ENCODE assay signal across 20 mouse cellular contexts in genomic region chr2:118160991-118161390, GRCm38 (mm10). TPM values are rescaled to one million over a fixed set of nuclear protein-coding genes. Genes with fewer than 3 reads are reported as not detected.
DNase-seq lines count a peak whose midpoint lies in the region; ATAC-seq and TF ChIP-seq lines count a peak whose summit lies in the region.
"Had no signal": no experiment of that assay in that cellular context is flagged by ENCODE, and none has a peak within 500 bp of the region (broad histone marks: within the 10 kb centered on the region; RNA-seq: fewer than 3 reads in every experiment).

No protein-coding gene starts in this region.

- H3K27me3 ChIP-seq in forebrain, embryonic 10.5 days (ENCODE audit: poor library complexity, severe bottlenecking) = no peaks in the 10 kb centered on the region
- no peaks in the 10 kb centered on the region for H3K27me3 ChIP-seq in forebrain, postnatal 0 days (ENCODE audit: insufficient read depth, low read length)
- H3K27me3 ChIP-seq in midbrain, embryonic 12.5 days = peaks cover 7% of the 10 kb centered on the region; the same call in 1 of the 2 replicates
- H3K27me3 ChIP-seq in midbrain, postnatal 0 days (ENCODE audit: insufficient read depth, low read length) = no peaks in the 10 kb centered on the region
- H3K27me3 ChIP-seq in forebrain, embryonic 14.5 days (replicated peaks; ENCODE audit: control insufficient read depth, insufficient read depth, low read length) = no peaks in the 10 kb centered on the region
- H3K27me3 ChIP-seq in stomach, embryonic 16.5 days (ENCODE audit: control insufficient read depth, insufficient read depth, low read length) = no peaks in the 10 kb centered on the region
- H3K27me3 ChIP-seq: intestine, embryonic 15.5 days; neural tube, embryonic 15.5 days had no signal

- no peak for DNase-seq in forebrain, embryonic 10.5 days (ENCODE audit: extremely low spot score, low spot score)
- DNase-seq in forebrain, postnatal 0 days = no peak
- no peak for DNase-seq in midbrain, postnatal 0 days (ENCODE audit: low spot score)
- DNase-seq in forebrain, embryonic 14.5 days (ENCODE audit: low spot score) = no peak
- no peak for DNase-seq in spleen, adult 12 weeks (ENCODE audit: low spot score)
- DNase-seq: adrenal gland, postnatal 14 days; cerebellum, adult 2 months; gastrocnemius, postnatal 25 days; kidney, postnatal 10 days; layer of hippocampus, adult 9-11 months; lung, adult 18-20 months; right cerebral cortex, postnatal 4 days; thymus, postnatal 36 days had no signal

- peaks cover 86% of the 10 kb centered on the region for H3K4me1 ChIP-seq in forebrain, embryonic 10.5 days
- no peaks in the 10 kb centered on the region for H3K4me1 ChIP-seq in forebrain, postnatal 0 days (ENCODE audit: insufficient read depth)
- H3K4me1 ChIP-seq in midbrain, embryonic 12.5 days = peaks cover 24% of the 10 kb centered on the region
- H3K4me1 ChIP-seq in midbrain, postnatal 0 days (ENCODE audit: insufficient read depth, low read length) = no peaks in the 10 kb centered on the region
- peaks cover 15% of the 10 kb centered on the region; the same call in 1 of the 2 replicates for H3K4me1 ChIP-seq in forebrain, embryonic 14.5 days (ENCODE audit: control insufficient read depth, insufficient read depth, low read length)
- H3K4me1 ChIP-seq in stomach, embryonic 16.5 days (ENCODE audit: control insufficient read depth, insufficient read depth, low read length) = peaks cover 14% of the 10 kb centered on the region; the same call in 1 of the 2 replicates
- H3K4me1 ChIP-seq: intestine, embryonic 15.5 days; neural tube, embryonic 15.5 days had no signal

- no peaks in the 10 kb centered on the region for H3K9me3 ChIP-seq in forebrain, embryonic 10.5 days
- H3K9me3 ChIP-seq in forebrain, postnatal 0 days (ENCODE audit: low read length) = no peaks in the 10 kb centered on the region
- no peaks in the 10 kb centered on the region for H3K9me3 ChIP-seq in midbrain, embryonic 12.5 days
- H3K9me3 ChIP-seq in midbrain, postnatal 0 days (ENCODE audit: low read length) = no peaks in the 10 kb centered on the region
- H3K9me3 ChIP-seq in forebrain, embryonic 14.5 days (replicated peaks; ENCODE audit: control insufficient read depth, low read length) = no peaks in the 10 kb centered on the region
- no peaks in the 10 kb centered on the region for H3K9me3 ChIP-seq in stomach, embryonic 16.5 days (replicated peaks; ENCODE audit: control insufficient read depth, low read length)
- H3K9me3 ChIP-seq: intestine, embryonic 15.5 days; neural tube, embryonic 15.5 days had no signal

- H3K4me2 ChIP-seq in forebrain, postnatal 0 days (ENCODE audit: low read depth) = no peak overlapping the region
- no peak overlapping the region for H3K4me2 ChIP-seq in midbrain, embryonic 12.5 days (replicated peaks)
- no peak overlapping the region for H3K4me2 ChIP-seq in midbrain, postnatal 0 days (ENCODE audit: low read depth, low read length, poor library complexity, severe bottlenecking)
- H3K4me2 ChIP-seq in forebrain, embryonic 14.5 days (ENCODE audit: low read length) = no peak overlapping the region
- no peak overlapping the region for H3K4me2 ChIP-seq in stomach, embryonic 16.5 days (ENCODE audit: low read depth, low read length)
- H3K4me2 ChIP-seq: heart, embryonic 11.5 days; intestine, embryonic 15.5 days; neural tube, embryonic 15.5 days had no signal

- H3K27ac ChIP-seq in forebrain, embryonic 10.5 days = peak overlapping the region; percentile 74
- H3K27ac ChIP-seq in forebrain, postnatal 0 days (ENCODE audit: low read depth, low read length) = no peak overlapping the region
- H3K27ac ChIP-seq in midbrain, embryonic 12.5 days (replicated peaks) = peak overlapping the region; percentile 44; the same call in 1 of the 2 replicates
- no peak overlapping the region for H3K27ac ChIP-seq in midbrain, postnatal 0 days (ENCODE audit: low read depth, low read length)
- H3K27ac ChIP-seq in forebrain, embryonic 14.5 days (ENCODE audit: low read depth, low read length) = no peak overlapping the region
- H3K27ac ChIP-seq in stomach, embryonic 16.5 days (ENCODE audit: low read length) = peak overlapping the region; percentile 48; the same call in 1 of the 2 replicates
- H3K27ac ChIP-seq: intestine, embryonic 15.5 days; macrophage; neural tube, embryonic 15.5 days had no signal

- no peak overlapping the region for H3K4me3 ChIP-seq in forebrain, embryonic 10.5 days
- H3K4me3 ChIP-seq in forebrain, postnatal 0 days (ENCODE audit: low read depth, low read length) = no peak overlapping the region
- no peak overlapping the region for H3K4me3 ChIP-seq in midbrain, embryonic 12.5 days
- H3K4me3 ChIP-seq in midbrain, postnatal 0 days (ENCODE audit: low read depth, low read length) = no peak overlapping the region
- H3K4me3 ChIP-seq in forebrain, embryonic 14.5 days (ENCODE audit: low read depth, low read length) = no peak overlapping the region
- no peak overlapping the region for H3K4me3 ChIP-seq in stomach, embryonic 16.5 days (replicated peaks; ENCODE audit: low read length)
- H3K4me3 ChIP-seq: intestine, embryonic 15.5 days; neural tube, embryonic 15.5 days had no signal

- no peak overlapping the region for H3K9ac ChIP-seq in forebrain, postnatal 0 days
- no peak overlapping the region for H3K9ac ChIP-seq in midbrain, embryonic 12.5 days (replicated peaks)
- H3K9ac ChIP-seq in midbrain, postnatal 0 days (replicated peaks; ENCODE audit: low read length, poor library complexity, severe bottlenecking) = no peak overlapping the region
- H3K9ac ChIP-seq in forebrain, embryonic 14.5 days (ENCODE audit: low read length) = no peak overlapping the region
- no peak overlapping the region for H3K9ac ChIP-seq in stomach, embryonic 16.5 days (ENCODE audit: low read length)
- H3K9ac ChIP-seq: intestine, embryonic 15.5 days; neural tube, embryonic 15.5 days had no signal

- H3K36me3 ChIP-seq in forebrain, embryonic 10.5 days (replicated peaks) = no peaks in the 10 kb centered on the region
- H3K36me3 ChIP-seq in forebrain, postnatal 0 days (ENCODE audit: insufficient read depth) = no peaks in the 10 kb centered on the region
- no peaks in the 10 kb centered on the region for H3K36me3 ChIP-seq in midbrain, embryonic 12.5 days
- H3K36me3 ChIP-seq in midbrain, postnatal 0 days (ENCODE audit: insufficient read depth, low read length) = no peaks in the 10 kb centered on the region
- H3K36me3 ChIP-seq in forebrain, embryonic 14.5 days (ENCODE audit: control insufficient read depth, insufficient read depth, low read length) = no peaks in the 10 kb centered on the region
- H3K36me3 ChIP-seq in stomach, embryonic 16.5 days (ENCODE audit: control insufficient read depth, insufficient read depth, low read length) = no peaks in the 10 kb centered on the region
- H3K36me3 ChIP-seq: intestine, embryonic 15.5 days; neural tube, embryonic 15.5 days had no signal

- TF ChIP-seq CTCF in forebrain, postnatal 0 days (IDR thresholded peaks at IDR 0.05; ENCODE audit: low read depth) = no peak
- TF ChIP-seq CTCF in midbrain, postnatal 0 days (IDR thresholded peaks at IDR 0.05) = no peak

- WGBS in forebrain, embryonic 10.5 days = 52% methylated on average over 2 of the region's 2 CpGs
- WGBS in forebrain, postnatal 0 days = 40% methylated on average over 2 of the region's 2 CpGs
- 33% methylated on average over 2 of the region's 2 CpGs for WGBS in midbrain, embryonic 12.5 days
- WGBS in midbrain, postnatal 0 days = 44% methylated on average over 2 of the region's 2 CpGs
- 24% methylated on average over 2 of the region's 2 CpGs for WGBS in forebrain, embryonic 14.5 days
- WGBS in stomach, embryonic 16.5 days = 66% methylated on average over 2 of the region's 2 CpGs

- no peak for ATAC-seq in forebrain, postnatal 0 days
- no peak for ATAC-seq in midbrain, embryonic 12.5 days (ENCODE audit: low FRiP score, low read depth)
- no peak for ATAC-seq in midbrain, postnatal 0 days (ENCODE audit: low FRiP score)
- 0 out of 2 replicates have a peak, but pooled peaks have one; percentile 12 for ATAC-seq in forebrain, embryonic 14.5 days
- no peak for ATAC-seq in stomach, embryonic 16.5 days (ENCODE audit: insufficient read depth, low FRiP score)
- ATAC-seq in megakaryocyte-erythroid progenitor cell, adult 5-6 weeks (replicated peaks; ENCODE audit: low FRiP score, low TSS enrichment, poor library complexity, severe bottlenecking) = no peak

RNA-seq across cellular contexts. Expression of gene Thbs1, which starts 49.3 kb away (rescaled TPM):
- 40.0 and 40.9 TPM in 2 replicates for polyA plus RNA-seq in forebrain, embryonic 10.5 days (2016; fragmentation: Nextera tagmentation; extraction: Ambion mirVana)
- total RNA-seq in forebrain, postnatal 0 days (2014; rRNA removed) = 13.2 and 16.0 TPM in 2 replicates
- polyA plus RNA-seq in forebrain, postnatal 0 days (2015; fragmentation: Nextera tagmentation; extraction: Ambion mirVana) = 2.9 and 4.4 TPM in 2 replicates
- 46.0 and 65.2 TPM in 2 replicates for polyA plus RNA-seq in midbrain, embryonic 12.5 days (2016; fragmentation: Nextera tagmentation; extraction: Ambion mirVana)
- total RNA-seq in midbrain, postnatal 0 days (2014; rRNA removed) = 12.2 and 12.6 TPM in 2 replicates
- polyA plus RNA-seq in midbrain, postnatal 0 days (2015; fragmentation: Nextera tagmentation; extraction: Ambion mirVana) = 3.0 TPM in 2 replicates
- 5.8 and 8.3 TPM in 2 replicates for polyA plus RNA-seq in forebrain, embryonic 14.5 days (2014; fragmentation: Nextera tagmentation; extraction: Ambion mirVana)
- polyA plus RNA-seq in stomach, embryonic 16.5 days (2015; fragmentation: Nextera tagmentation; extraction: Ambion mirVana) = 79.3 and 88.6 TPM in 2 replicates
- 1.6 TPM in 1 of 2 replicates, not detected in the other for total RNA-seq in megakaryocyte-erythroid progenitor cell, adult 5-6 weeks (2014; fragmentation: Nextera tagmentation)
- total RNA-seq in megakaryocyte-erythroid progenitor cell, adult 5-6 weeks (2017) = 0.42 and 1.2 TPM in 2 replicates

Comparison
In these comparisons a context has a peak if more than half of its experiments do, and no peak if none do; other contexts are left out.
1. H3K27ac ChIP-seq: peak in forebrain, embryonic 10.5 days (single experiment), midbrain, embryonic 12.5 days (single experiment) and stomach, embryonic 16.5 days (single experiment); none in forebrain, postnatal 0 days (single experiment), midbrain, postnatal 0 days (single experiment) and forebrain, embryonic 14.5 days (single experiment).